Mouse (Mus musculus) ES-E14 (cell line): ENCODE data around the gene Cx3cr1.

Experiments
- CHD2 ChIP-seq: IDR thresholded peaks from 2 replicates; pipeline ENCODE4 v1.6.1; 2014; ENCODE audit warnings: mild to moderate bottlenecking, low read depth, low read length, inconsistent platforms
- HCFC1 ChIP-seq: IDR thresholded peaks from 2 replicates; pipeline ENCODE4 v1.6.1; 2012; ENCODE audit warnings: low read length, inconsistent platforms, borderline replicate concordance; ENCODE audit not compliant: insufficient read depth
- MAFK ChIP-seq: IDR thresholded peaks from 2 replicates; pipeline ENCODE4 v1.6.1; 2014; ENCODE audit warnings: mild to moderate bottlenecking, low read depth, low read length, inconsistent platforms; ENCODE audit not compliant: insufficient read depth
- ZC3H11A ChIP-seq: IDR thresholded peaks from 2 replicates; pipeline ENCODE4 v1.6.1; 2012; ENCODE audit warnings: low read depth, mild to moderate bottlenecking, inconsistent platforms, low read length, borderline replicate concordance
- ZNF384 ChIP-seq: IDR thresholded peaks from 2 replicates; pipeline ENCODE4 v1.6.1; 2012; ENCODE audit warnings: low read depth, low read length, inconsistent platforms

- TF ChIP-seq ZC3H11A, result no peak
- TF ChIP-seq ZNF384, result no peak
- TF ChIP-seq CHD2, result no peak
- TF ChIP-seq HCFC1, result no peak
- TF ChIP-seq MAFK, result no peak
These were observed 21.2 kb downstream of the Cx3cr1 start for GRCm38 (mm10) chr9:120048495-120048894.
